Mouse (Mus musculus): ENCODE data around the gene Hhat. TPM values are rescaled to one million over a fixed set of nuclear protein-coding genes. Genes with fewer than 3 reads are reported as not detected.

Hhat gene
- polyA plus RNA-seq, 1 experiment from 2014 or later = 1.0 TPM

DNA sequence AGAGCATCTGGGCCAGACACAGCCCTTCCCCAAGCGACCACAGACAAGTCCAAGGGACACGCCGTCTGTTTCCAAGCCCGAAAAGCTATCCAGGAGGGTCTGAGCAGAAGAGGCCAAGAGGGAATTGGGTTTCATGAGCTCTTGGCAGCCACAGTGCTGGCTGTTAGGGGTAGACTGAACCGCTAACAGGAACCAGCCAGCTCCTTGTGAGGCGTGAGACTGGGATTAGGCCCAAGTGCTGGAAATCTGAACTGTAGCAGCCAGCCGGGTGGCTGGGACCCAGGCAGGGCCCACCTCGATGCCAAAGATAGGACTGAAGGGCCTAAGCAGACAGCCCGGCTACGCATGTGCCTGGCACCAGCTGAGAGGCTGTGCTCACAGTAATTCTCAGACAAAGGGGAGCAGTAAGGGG, 18.1 kb upstream of the Hhat start:
- no peak for ATAC-seq (ENCODE audit: low read depth)
- H3K36me3 ChIP-seq (ENCODE audit: control insufficient read depth, insufficient read depth) = no peaks in the 10 kb centered on the region
- no peaks in the 10 kb centered on the region for H3K27me3 ChIP-seq (ENCODE audit: control insufficient read depth, insufficient read depth, low read depth, low read length)
- no peak overlapping the region for H3K4me2 ChIP-seq (ENCODE audit: low read depth, low read length)
- H3K4me1 ChIP-seq (ENCODE audit: control insufficient read depth, low read depth, low read length) = no peaks in the 10 kb centered on the region
- 74% methylated on average over 10 of the region's 10 CpGs for WGBS (ENCODE audit: insufficient replicate concordance)
- H3K4me3 ChIP-seq (ENCODE audit: low read depth, low read length) = no peak overlapping the region
- H3K9ac ChIP-seq (ENCODE audit: low read depth, low read length) = no peak overlapping the region
- H3K9me3 ChIP-seq (replicated peaks; ENCODE audit: control insufficient read depth, low read length) = no peaks in the 10 kb centered on the region
- no peak overlapping the region for H3K27ac ChIP-seq (ENCODE audit: low read length)

DNA sequence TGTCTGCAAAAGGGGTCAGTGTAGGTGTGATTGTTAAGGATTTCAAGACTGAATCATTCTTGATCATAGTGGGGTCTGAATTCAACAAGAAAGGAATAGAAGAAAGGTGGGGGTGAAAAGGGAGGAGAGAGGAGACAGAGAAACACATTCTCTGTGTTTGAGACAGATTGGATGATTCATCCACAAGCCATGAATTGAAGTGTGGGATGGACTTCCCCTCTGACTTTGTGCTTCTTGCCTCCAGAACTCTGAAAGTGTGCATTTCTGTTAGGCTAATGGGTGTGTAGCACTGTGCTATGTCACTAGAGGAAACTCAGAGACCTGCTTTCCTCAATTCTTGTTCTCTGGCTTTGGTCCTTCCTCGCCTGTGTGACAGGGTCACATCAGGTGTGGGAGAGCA, 15.2 kb upstream of the Hhat start:
- Histone ChIP-seq H3K4me2 (ENCODE audit: low read depth, low read length) (no peak overlapping the region), H3K4me1 (ENCODE audit: control insufficient read depth, low read depth, low read length) (no peaks in the 10 kb centered on the region), H3K9me3 (replicated peaks; ENCODE audit: control insufficient read depth, low read length) (no peaks in the 10 kb centered on the region), H3K27me3 (ENCODE audit: control insufficient read depth, insufficient read depth, low read depth, low read length) (no peaks in the 10 kb centered on the region), H3K36me3 (ENCODE audit: control insufficient read depth, insufficient read depth) (no peaks in the 10 kb centered on the region), H3K9ac (ENCODE audit: low read depth, low read length) (no peak overlapping the region), H3K4me3 (ENCODE audit: low read depth, low read length) (no peak overlapping the region), H3K27ac (ENCODE audit: low read length) (no peak overlapping the region)
- 39% methylated on average over 1 of the region's 1 CpGs for WGBS (ENCODE audit: insufficient replicate concordance)
- no peak for ATAC-seq (ENCODE audit: low read depth)

DNA sequence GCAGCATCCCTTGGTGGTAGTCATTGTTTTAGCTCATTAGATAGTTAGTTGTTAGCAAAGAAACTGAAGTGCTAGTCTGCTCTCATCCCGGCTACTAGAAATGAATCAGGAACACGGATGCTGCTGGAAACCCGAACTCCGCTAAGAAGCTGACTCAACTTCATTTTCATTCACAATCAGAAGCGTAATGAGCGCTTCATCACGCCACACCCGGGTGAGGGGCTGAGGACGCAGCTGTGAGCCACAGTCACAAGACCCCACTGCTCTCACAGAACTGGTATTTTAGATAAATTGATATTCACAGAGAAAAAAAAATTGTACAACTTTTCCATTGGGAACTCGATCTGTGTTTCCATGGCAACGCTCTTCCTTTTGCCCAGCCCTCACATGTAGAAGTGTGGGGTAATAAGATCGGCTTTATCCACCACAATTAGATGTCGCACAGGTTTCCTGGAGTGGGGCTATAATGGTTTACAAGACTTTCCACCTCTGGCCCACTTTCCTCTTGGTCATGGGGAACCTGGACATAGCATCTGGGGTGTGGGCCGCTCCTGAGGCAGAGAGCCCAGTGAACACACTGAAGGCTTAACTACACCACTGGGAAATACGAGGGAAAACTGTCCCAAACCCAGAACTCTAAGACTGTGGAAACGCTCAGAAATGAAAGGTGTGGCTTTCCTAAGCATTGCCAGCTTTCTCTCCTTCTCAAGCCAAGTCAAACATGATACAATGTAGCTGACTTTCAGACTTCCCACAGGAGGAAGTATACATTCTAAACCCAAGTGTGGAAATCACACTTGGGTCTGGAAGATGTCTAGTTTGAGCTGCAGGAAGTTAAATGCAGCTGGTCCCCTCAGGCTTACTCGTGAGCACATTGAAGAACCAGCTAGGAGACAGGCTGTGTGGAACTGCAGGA, 14.3 kb upstream of the Hhat start:
- no peaks in the 10 kb centered on the region for H3K27me3 ChIP-seq (ENCODE audit: control insufficient read depth, insufficient read depth, low read depth, low read length)
- no peaks in the 10 kb centered on the region for H3K4me1 ChIP-seq (ENCODE audit: control insufficient read depth, low read depth, low read length)
- no peaks in the 10 kb centered on the region for H3K36me3 ChIP-seq (ENCODE audit: control insufficient read depth, insufficient read depth)
- no peak overlapping the region for H3K27ac ChIP-seq (ENCODE audit: low read length)
- no peak for ATAC-seq (ENCODE audit: low read depth)
- WGBS (ENCODE audit: insufficient replicate concordance) = 64% methylated on average over 17 of the region's 17 CpGs
- no peaks in the 10 kb centered on the region for H3K9me3 ChIP-seq (replicated peaks; ENCODE audit: control insufficient read depth, low read length)
- no peak overlapping the region for H3K9ac ChIP-seq (ENCODE audit: low read depth, low read length)
- H3K4me3 ChIP-seq (ENCODE audit: low read depth, low read length) = no peak overlapping the region
- no peak overlapping the region for H3K4me2 ChIP-seq (ENCODE audit: low read depth, low read length)

- Histone ChIP-seq H3K36me3 (ENCODE audit: control insufficient read depth, insufficient read depth) (no peaks in the 10 kb centered on the region), H3K4me1 (ENCODE audit: control insufficient read depth, low read depth, low read length) (no peaks in the 10 kb centered on the region), H3K9me3 (replicated peaks; ENCODE audit: control insufficient read depth, low read length) (no peaks in the 10 kb centered on the region), H3K27me3 (ENCODE audit: control insufficient read depth, insufficient read depth, low read depth, low read length) (no peaks in the 10 kb centered on the region), H3K27ac (ENCODE audit: low read length) (no peak overlapping the region), H3K4me3 (ENCODE audit: low read depth, low read length) (no peak overlapping the region), H3K9ac (ENCODE audit: low read depth, low read length) (no peak overlapping the region), H3K4me2 (ENCODE audit: low read depth, low read length) (no peak overlapping the region)
- no peak for ATAC-seq (ENCODE audit: low read depth)
- 21% methylated on average over 4 of the region's 4 CpGs for WGBS (ENCODE audit: insufficient replicate concordance)
These were observed 13.4 kb upstream of the Hhat start for GRCm38 (mm10) chr1:192784374-192784773.

GRCm38 (mm10) chr1:192781256-192781655, 10.2 kb upstream of the Hhat start:
- Histone ChIP-seq H3K36me3 (ENCODE audit: control insufficient read depth, insufficient read depth) (no peaks in the 10 kb centered on the region), H3K27ac (ENCODE audit: low read length) (no peak overlapping the region), H3K4me2 (ENCODE audit: low read depth, low read length) (no peak overlapping the region), H3K27me3 (ENCODE audit: control insufficient read depth, insufficient read depth, low read depth, low read length) (no peaks in the 10 kb centered on the region), H3K4me1 (ENCODE audit: control insufficient read depth, low read depth, low read length) (no peaks in the 10 kb centered on the region), H3K9ac (ENCODE audit: low read depth, low read length) (no peak overlapping the region), H3K4me3 (ENCODE audit: low read depth, low read length) (no peak overlapping the region), H3K9me3 (replicated peaks; ENCODE audit: control insufficient read depth, low read length) (no peaks in the 10 kb centered on the region)
- no peak for ATAC-seq (ENCODE audit: low read depth)

DNA sequence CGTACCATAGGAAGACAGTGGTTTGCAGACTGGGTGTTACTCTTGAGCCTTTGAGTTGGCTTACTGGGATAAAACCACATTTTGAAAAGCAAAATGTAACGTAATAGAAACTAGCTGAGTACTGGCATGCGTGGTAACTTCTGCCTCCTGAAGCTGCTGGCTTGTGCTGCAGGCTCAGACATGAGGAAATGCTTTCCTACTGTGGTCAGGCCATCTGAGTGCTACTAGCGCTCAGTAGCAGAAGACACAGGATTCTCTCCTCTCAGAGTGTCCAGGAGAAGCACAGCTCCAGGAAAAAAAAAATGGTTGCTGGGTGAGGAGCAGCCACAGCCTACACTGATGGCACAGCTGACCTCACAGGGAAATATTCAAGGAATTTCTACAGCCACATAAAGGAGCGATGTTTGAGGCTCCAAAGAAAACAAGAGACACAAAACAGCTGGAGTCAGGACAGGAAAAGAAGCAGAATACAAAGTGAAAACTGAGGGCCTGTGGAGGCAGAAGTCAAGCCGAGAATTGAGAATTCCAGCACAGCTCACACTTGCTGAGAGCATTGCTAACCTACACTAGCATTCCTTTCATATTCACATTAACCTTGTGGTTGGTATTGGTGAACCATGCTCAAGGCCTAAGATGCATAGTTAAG, 8.0 kb upstream of the Hhat start:
- Histone ChIP-seq H3K27ac (ENCODE audit: low read length) (no peak overlapping the region), H3K9me3 (replicated peaks; ENCODE audit: control insufficient read depth, low read length) (no peaks in the 10 kb centered on the region), H3K4me3 (ENCODE audit: low read depth, low read length) (no peak overlapping the region), H3K4me2 (ENCODE audit: low read depth, low read length) (no peak overlapping the region), H3K36me3 (ENCODE audit: control insufficient read depth, insufficient read depth) (no peaks in the 10 kb centered on the region), H3K4me1 (ENCODE audit: control insufficient read depth, low read depth, low read length) (no peaks in the 10 kb centered on the region), H3K27me3 (ENCODE audit: control insufficient read depth, insufficient read depth, low read depth, low read length) (no peaks in the 10 kb centered on the region), H3K9ac (ENCODE audit: low read depth, low read length) (no peak overlapping the region)
- no peak for ATAC-seq (ENCODE audit: low read depth)
- 32% methylated on average over 6 of the region's 6 CpGs for WGBS (ENCODE audit: insufficient replicate concordance)

DNA sequence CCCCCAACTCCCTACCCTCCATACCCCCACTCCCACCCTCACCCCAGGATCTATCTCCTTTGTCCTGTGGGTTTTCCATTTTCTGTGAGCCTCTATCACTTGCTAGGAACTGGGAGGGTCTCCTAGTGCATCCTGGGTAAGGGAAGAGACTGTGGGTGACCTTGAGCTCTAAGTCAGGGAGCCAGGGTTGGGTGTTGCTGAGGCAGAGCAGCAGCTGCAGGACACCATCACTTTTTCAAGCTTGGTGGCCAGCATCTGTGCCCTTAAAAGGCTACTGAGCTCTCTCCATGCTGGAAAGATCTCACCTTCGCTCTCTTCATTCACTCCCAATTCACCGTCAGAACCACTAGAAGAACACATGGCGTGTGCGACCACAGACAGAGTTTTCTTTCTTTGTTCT, 7.2 kb upstream of the Hhat start:
- Histone ChIP-seq H3K27ac (ENCODE audit: low read length) (no peak overlapping the region), H3K9ac (ENCODE audit: low read depth, low read length) (no peak overlapping the region), H3K27me3 (ENCODE audit: control insufficient read depth, insufficient read depth, low read depth, low read length) (no peaks in the 10 kb centered on the region), H3K9me3 (replicated peaks; ENCODE audit: control insufficient read depth, low read length) (no peaks in the 10 kb centered on the region), H3K4me1 (ENCODE audit: control insufficient read depth, low read depth, low read length) (no peaks in the 10 kb centered on the region), H3K4me2 (ENCODE audit: low read depth, low read length) (no peak overlapping the region), H3K4me3 (ENCODE audit: low read depth, low read length) (no peak overlapping the region), H3K36me3 (ENCODE audit: control insufficient read depth, insufficient read depth) (no peaks in the 10 kb centered on the region)
- WGBS (ENCODE audit: insufficient replicate concordance) = 75% methylated on average over 4 of the region's 4 CpGs
- no peak for ATAC-seq (ENCODE audit: low read depth)

DNA sequence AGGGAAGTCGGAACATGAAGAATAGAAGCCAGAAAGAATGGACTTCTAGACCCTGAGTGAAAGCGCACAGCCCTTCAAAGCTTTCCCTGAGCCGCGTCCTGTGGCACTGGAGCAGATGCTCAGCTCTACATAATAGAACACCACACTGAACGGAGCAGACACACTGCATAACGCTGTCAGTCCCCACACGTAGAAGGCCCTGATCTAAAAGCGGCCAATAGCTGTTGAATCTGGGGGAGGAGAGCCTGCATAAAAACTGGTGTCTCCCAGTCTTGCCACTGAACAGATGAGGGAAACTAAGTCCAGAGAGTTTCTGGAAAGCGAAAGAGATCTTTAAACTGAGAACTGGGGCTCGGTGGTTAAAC, 911 bp downstream of the Hhat start:
- peak overlapping the region; percentile 66 for H3K4me3 ChIP-seq (ENCODE audit: low read depth, low read length)
- H3K9me3 ChIP-seq (replicated peaks; ENCODE audit: control insufficient read depth, low read length) = no peaks in the 10 kb centered on the region
- peak overlapping the region; percentile 72; the same call in 1 of the 2 replicates for H3K9ac ChIP-seq (ENCODE audit: low read depth, low read length)
- no peaks in the 10 kb centered on the region for H3K4me1 ChIP-seq (ENCODE audit: control insufficient read depth, low read depth, low read length)
- no peaks in the 10 kb centered on the region for H3K27me3 ChIP-seq (ENCODE audit: control insufficient read depth, insufficient read depth, low read depth, low read length)
- peak overlapping the region; percentile 78 for H3K4me2 ChIP-seq (ENCODE audit: low read depth, low read length)
- H3K27ac ChIP-seq (ENCODE audit: low read length) = peak overlapping the region; percentile 82
- 26% methylated on average over 10 of the region's 10 CpGs for WGBS (ENCODE audit: insufficient replicate concordance)
- ATAC-seq (ENCODE audit: low read depth) = peak; percentile 61
- no peaks in the 10 kb centered on the region for H3K36me3 ChIP-seq (ENCODE audit: control insufficient read depth, insufficient read depth)

- no peak for ATAC-seq (ENCODE audit: low read depth)
- Histone ChIP-seq H3K27ac (ENCODE audit: low read length) (no peak overlapping the region), H3K4me2 (ENCODE audit: low read depth, low read length) (no peak overlapping the region), H3K4me3 (ENCODE audit: low read depth, low read length) (no peak overlapping the region), H3K4me1 (ENCODE audit: control insufficient read depth, low read depth, low read length) (no peaks in the 10 kb centered on the region; the same call in 1 of the 2 replicates), H3K9me3 (replicated peaks; ENCODE audit: control insufficient read depth, low read length) (no peaks in the 10 kb centered on the region), H3K27me3 (ENCODE audit: control insufficient read depth, insufficient read depth, low read depth, low read length) (no peaks in the 10 kb centered on the region), H3K9ac (ENCODE audit: low read depth, low read length) (no peak overlapping the region), H3K36me3 (ENCODE audit: control insufficient read depth, insufficient read depth) (no peaks in the 10 kb centered on the region)
- WGBS (ENCODE audit: insufficient replicate concordance) = 38% methylated on average over 4 of the region's 4 CpGs
These were observed 5.5 kb downstream of the Hhat start for GRCm38 (mm10) chr1:192765531-192765930.

Measured in liver, embryonic 16.5 days (tissue).